Mouse (Mus musculus): ENCODE measurements around the gene Fgf4.
A peak's percentile ranks its signal among the peaks of the same experiment; 100 is the strongest.

Gene Fgf4

GRCm38 (mm10) chr7:144847067-144847466 is at the start of gene Fgf4:
Gene Fgf4, plus strand, starts transcription at chr7:144847367.
- no peak for DNase-seq (ENCODE audit: low spot score in 2 of 2)

DNA sequence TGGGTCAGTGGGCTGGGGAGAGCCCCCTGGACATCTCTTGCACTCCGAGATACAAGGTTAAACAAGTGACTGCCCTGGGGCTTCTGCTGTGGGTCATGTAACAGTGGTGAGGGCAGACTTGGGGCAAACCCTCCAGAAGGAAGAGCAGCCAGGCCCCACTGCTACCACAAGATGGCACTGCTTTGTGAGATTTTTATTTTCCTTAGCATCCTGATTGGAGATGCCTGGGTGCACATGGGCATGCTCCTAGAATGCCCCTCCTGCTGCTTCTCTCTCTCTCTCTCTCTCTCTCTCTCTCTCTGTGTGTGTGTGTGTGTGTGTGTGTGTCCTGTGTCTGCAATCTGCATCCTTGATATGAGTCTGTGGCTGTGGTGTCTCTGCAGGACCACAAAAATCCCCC is 48.7 kb upstream of the Fgf4 start:
- DNase-seq (ENCODE audit: low spot score in 2 of 2), result no peak

DNA sequence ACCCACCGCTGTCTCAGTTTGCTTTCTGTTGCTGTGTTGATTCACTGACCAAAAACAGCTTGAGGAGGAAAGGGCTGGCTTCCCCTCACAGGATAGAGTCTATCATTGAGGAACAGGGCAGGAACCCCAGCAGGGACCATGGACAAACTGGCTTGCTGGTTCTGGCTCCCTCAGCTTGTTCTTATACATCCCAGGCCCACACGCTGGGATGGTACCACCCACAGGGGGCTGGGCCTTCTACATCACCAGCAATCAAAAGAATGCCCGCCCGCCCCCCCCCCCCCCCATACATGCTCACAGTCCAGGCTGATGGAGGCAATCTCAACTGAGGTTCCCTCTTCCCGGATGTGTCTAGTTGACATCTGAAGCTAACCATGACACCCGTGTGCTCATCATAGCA is 40.1 kb upstream of the Fgf4 start:
- DNase-seq (ENCODE audit: low spot score in 2 of 2), result no peak

DNA sequence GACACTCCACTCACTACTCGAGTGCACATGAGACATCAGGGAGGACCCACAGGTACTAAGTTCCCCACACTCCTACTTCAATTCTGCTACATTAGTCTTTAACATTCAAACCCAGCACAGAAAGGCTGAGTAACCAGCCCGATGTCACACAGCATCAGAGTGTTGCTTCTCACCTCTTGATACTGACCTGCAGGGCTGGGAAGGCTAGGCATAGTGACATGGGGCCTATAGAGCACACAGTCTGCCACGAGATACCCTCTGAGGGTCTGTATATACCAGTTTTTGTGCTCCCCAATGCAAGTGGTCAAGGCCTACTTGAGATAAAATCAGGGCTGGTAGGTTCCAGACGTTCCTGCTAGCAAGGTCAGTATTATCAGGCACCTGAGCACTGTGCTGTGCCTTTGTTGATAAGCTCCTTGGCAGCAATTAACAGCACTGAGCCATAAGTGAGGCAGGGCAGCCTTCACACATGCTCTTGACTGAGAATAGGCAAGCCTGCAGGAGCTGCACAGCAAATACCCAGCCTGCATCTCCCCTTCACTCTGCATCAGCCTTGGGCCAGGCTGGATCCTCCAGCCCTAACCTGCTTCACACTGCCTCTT is 39.1 kb upstream of the Fgf4 start:
- DNase-seq (ENCODE audit: low spot score in 2 of 2), result no peak

GRCm38 (mm10) chr7:144811521-144811920 is 35.6 kb upstream of the Fgf4 start:
- no peak for DNase-seq (ENCODE audit: low spot score in 2 of 2)

DNA sequence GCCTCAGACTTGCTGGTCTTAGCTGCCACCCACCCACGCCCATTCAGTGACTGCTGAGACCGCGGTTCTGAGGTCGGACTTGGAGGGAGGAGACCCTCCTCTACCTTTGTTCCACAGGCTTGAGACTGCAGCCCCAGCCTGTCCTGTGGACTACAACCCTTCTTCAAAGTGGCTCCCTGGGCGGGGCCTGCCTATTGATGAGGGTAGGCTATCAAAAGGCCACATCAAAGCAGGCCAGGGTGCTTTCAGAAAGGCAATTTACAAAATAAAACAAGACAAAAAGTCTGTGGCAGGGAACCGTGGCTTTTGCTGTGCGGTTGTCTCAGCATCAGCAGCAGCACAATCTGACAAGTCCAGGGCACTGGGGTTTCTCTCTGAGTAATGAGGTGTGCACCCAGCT is 25.3 kb upstream of the Fgf4 start:
- DNase-seq (ENCODE audit: low spot score in 2 of 2), result no peak

- no peak for DNase-seq (ENCODE audit: low spot score in 2 of 2)
Observed at GRCm38 (mm10) chr7:144823988-144824387, 23.2 kb upstream of the Fgf4 start.

DNA sequence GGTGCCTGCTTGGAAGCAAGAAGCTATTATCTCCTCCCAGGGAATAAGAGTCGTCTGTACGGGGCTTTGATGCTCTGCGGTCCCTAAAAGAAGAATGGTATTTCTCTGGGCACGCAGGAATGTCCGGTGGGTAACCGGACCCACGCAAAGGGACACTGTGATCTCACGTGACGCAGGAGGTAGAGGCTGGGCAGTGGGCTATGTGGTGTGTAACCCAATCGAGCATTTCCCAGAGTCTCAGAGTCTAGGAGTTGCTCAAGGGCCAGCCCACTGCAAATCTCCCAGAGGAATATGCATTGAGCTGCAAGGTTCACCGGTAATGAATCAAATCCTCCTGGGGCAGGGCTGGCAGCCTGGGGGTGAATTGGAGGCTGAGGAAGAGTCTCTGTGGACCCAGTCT is 18.8 kb upstream of the Fgf4 start:
- DNase-seq (ENCODE audit: low spot score in 2 of 2), result no peak

- no peak for DNase-seq (ENCODE audit: low spot score in 2 of 2)
Observed at GRCm38 (mm10) chr7:144837891-144838488, 9.2 kb upstream of the Fgf4 start, which contains the start of gene Fgf3. Gene Fgf3, plus strand, starts transcription at chr7:144838083.

DNA sequence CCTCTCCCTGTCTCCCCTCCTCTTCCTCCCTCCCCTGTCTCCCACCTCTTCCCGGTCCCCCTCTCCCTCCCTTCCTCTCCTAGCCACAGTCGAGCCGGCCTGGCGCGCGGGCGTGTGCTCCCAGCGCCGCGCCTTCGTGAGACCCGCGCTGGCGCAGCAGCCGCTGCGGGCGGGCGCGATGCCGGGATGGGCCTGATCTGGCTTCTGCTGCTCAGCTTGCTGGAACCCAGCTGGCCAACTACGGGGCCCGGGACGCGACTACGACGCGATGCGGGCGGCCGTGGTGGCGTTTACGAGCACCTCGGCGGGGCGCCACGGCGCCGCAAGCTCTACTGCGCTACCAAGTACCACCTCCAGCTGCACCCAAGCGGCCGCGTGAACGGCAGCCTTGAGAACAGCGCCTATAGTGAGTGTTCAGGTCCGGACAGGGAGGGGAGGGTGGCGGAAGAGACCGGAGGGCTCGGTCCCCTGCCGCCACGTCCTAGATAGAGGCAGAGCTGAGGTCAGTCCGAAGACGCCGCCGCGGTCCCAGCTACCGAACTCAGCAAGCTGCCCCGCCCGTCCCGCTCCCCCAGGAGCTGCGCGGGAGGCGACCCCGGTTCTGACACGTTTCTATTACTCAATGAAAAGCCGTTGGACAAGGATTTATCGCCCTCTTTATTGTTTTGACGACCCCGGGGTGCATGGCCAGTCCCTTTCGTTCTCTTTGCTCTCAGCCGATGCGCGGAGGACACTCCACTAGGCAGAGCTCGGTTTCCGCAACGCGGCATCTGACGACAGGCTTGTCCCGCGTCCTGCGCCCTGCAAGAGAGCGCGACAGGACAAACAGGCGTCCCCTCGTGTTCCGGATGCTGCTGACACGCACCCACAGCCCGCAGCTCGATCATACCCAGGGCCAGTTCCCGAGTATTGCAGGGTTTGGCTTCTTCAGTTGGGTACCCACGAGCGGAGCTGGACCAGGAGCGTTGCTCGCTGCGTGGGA is 8.4 kb upstream of the Fgf4 start:
- DNase-seq (ENCODE audit: low spot score in 2 of 2), result no peak

- DNase-seq (ENCODE audit: low spot score in 2 of 2), result peak in 1 of 2 experiments; percentile 20
Observed at GRCm38 (mm10) chr7:144846158-144846557, 1.0 kb upstream of the Fgf4 start.

DNA sequence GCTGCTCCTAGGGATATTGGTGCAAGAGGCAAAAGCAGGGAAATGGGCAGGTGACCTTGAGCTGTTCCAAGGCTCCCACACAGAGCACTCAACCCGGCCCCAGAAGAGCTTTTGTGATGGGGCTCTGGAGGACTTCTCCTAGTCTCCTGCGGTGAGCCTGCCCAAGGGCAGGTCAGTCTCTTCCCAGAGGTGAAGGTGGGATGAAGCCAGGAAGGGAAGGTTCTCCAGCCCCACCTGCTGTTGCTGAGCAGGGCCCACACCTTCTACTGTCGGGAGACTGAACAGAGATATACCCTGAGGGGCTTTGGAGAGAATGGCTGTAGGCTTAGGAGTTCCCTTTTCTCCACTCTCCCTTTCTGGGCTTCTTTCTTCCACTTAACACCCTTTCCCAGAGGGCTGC is 4.2 kb downstream of the Fgf4 start:
- no peak for DNase-seq (ENCODE audit: low spot score in 2 of 2)

DNA sequence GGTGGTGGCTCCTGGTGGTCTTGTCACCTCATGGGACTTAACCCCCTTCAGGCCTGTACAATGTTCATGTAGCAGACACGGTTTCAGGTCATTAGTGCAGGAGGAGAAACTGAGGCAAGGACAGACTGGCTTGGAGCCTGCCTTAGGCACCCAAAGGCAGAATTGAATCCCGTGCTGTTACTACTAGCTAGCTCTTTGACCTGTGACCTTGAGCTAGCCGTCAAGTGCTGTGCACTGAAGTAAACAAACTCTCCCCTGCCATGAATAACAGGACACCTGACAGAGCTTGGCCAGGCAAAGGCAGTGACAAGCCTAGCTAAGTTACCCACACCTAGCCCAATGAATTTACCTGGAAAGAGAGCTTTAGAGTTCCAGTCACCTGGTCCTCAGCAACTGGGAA is 7.8 kb downstream of the Fgf4 start:
- no peak for DNase-seq (ENCODE audit: low spot score in 2 of 2)

- DNase-seq (ENCODE audit: low spot score in 2 of 2), result no peak
Observed at GRCm38 (mm10) chr7:144857158-144857557, 10.0 kb downstream of the Fgf4 start.

DNA sequence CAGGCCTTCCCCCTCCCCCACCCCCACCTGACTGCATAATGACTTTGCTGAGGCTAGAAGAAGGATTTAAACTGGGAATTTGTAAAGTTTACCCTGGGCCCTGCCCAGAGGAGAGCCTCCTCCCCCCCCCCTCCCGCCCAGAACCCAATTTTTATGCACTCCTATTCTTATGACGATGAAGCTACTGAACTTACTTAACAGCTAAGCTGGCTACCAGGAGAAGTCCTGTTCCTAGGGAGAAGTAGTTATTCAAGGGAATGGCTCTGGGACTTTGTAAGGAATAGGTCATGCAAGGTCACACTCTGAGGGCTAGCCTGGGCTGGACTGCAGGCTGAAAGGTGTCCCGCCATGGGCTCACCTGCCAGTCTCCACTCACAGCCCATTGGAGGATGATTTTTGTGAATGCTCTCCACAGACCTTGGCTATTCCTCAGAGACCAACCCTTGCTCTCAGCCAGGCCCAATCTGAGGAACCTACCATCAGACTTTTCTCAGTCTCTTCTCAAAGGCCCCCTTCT is 10.7 kb downstream of the Fgf4 start:
- no peak for DNase-seq (ENCODE audit: low spot score in 2 of 2)

GRCm38 (mm10) chr7:144858702-144859101 is 11.5 kb downstream of the Fgf4 start:
- no peak for DNase-seq (ENCODE audit: low spot score in 2 of 2)

DNA sequence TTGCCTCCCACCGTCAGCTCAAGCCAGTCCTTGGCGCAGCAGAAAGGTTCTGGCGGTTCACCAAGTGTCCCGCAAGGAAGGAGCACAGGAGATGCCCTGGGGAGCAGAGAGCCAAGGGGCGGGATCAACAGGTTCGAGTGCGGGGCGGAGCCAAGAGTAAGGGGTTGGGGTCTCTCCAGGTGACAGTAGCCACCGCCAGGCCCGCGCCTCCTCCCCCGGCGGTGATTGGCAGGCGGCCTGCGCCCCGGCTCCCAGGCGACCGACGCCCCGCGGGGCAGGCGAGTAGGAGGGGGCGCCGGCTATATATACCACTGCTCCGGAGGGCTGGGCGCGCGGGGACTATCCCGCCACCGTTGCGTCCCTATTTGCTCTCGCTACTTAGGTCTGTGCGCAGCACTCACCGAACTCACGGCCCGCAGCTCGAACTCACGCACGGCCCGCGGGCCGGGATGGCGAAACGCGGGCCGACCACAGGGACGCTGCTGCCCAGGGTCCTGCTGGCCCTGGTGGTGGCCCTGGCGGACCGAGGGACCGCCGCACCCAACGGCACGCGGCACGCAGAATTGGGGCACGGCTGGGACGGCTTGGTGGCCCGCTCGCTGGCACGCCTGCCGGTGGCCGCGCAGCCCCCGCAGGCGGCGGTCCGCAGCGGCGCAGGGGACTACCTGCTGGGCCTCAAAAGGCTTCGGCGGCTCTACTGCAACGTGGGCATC is 14.0 kb downstream of the Fgf4 start:
- DNase-seq (ENCODE audit: low spot score in 2 of 2), result no peak

DNA sequence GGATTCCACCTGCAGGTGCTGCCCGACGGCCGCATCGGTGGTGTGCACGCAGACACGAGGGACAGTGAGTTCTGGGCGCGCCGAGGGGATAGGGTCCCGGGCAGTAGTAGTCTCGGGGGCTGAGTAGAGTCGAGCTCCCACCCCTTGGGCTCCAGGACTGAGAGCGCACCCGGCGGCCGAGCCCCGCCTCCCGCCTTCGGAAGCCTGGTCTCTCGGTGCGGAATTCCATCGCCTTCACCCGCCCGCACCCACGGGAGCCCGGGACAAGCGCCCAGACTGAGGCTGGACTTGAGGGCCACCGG is 14.6 kb downstream of the Fgf4 start:
- no peak for DNase-seq (ENCODE audit: low spot score in 2 of 2)

DNA sequence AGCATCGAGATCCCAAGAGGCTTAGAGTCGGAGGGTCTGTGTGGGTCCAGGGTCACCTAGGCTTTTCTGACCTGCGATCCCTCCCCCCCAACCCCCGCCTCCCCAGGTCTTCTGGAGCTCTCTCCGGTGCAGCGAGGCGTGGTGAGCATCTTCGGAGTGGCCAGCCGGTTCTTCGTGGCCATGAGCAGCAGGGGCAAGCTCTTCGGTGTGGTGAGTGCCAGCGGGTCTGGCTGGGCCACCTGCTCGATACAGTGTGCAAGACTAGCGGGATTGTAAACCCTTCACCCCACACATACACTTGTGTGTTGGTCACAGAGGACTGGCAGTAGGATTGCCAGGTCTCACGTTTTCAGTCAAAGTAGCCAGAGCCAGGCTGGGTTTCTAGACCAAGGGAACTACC is 15.0 kb downstream of the Fgf4 start:
- DNase-seq (ENCODE audit: low spot score in 2 of 2), result no peak

GRCm38 (mm10) chr7:144862712-144863111 is 15.5 kb downstream of the Fgf4 start:
- no peak for DNase-seq (ENCODE audit: low spot score in 2 of 2)

GRCm38 (mm10) chr7:144863196-144863595 is 16.0 kb downstream of the Fgf4 start:
- DNase-seq (ENCODE audit: low spot score in 2 of 2), result no peak

- no peak for DNase-seq (ENCODE audit: low spot score in 2 of 2)
Observed at GRCm38 (mm10) chr7:144864160-144864670, 17.0 kb downstream of the Fgf4 start.

All from natural killer cell, adult 2 months (primary cell).